Mouse (Mus musculus) CH12.LX (cell line): ENCODE data around the gene Cacna1c.

ENCODE experiments used
- BHLHE40 ChIP-seq: IDR thresholded peaks from 2 replicates; pipeline ENCODE4 v1.6.1; 2011; ENCODE audit warnings: mild to moderate bottlenecking, low read depth, low read length, improper control_type of control experiment
- CHD2 ChIP-seq: IDR thresholded peaks from 2 replicates; pipeline ENCODE4 v1.6.1; 2011; ENCODE audit warnings: low read length, improper control_type of control experiment
- CTCF ChIP-seq, 2 experiments: IDR thresholded peaks in 1 of 2; conservative IDR thresholded peaks in 1 of 2; 2 replicates each; pipeline ENCODE4 v1.5.1; 2011 to 2012; ENCODE audit warnings: low read depth in 2 of 2, low read length in 2 of 2, improper control_type of control experiment in 1 of 2, inconsistent platforms in 1 of 2, mild to moderate bottlenecking in 1 of 2, moderate library complexity in 1 of 2
- EP300 ChIP-seq: IDR thresholded peaks from 2 replicates; pipeline ENCODE4 v1.6.1; 2011; ENCODE audit warnings: low read length, improper control_type of control experiment
- MXI1 ChIP-seq: IDR thresholded peaks from 2 replicates; pipeline ENCODE4 v1.6.1; 2011; ENCODE audit warnings: mild to moderate bottlenecking, low read depth, low read length, improper control_type of control experiment
- NRF1 ChIP-seq: IDR thresholded peaks from 2 replicates; pipeline ENCODE4 v1.6.1; 2014; ENCODE audit warnings: low read depth, mild to moderate bottlenecking, inconsistent platforms, low read length, improper control_type of control experiment, moderate library complexity
- POLR2AphosphoS2 ChIP-seq: IDR thresholded peaks from 2 replicates; pipeline ENCODE4 v1.6.1; 2011; ENCODE audit warnings: low read depth, low read length, improper control_type of control experiment
- SMC3 ChIP-seq: IDR thresholded peaks from 2 replicates; pipeline ENCODE4 v1.6.1; 2011; ENCODE audit warnings: low read depth, low read length, improper control_type of control experiment
- USF1 ChIP-seq: IDR thresholded peaks from 2 replicates; pipeline ENCODE4 v1.6.1; 2014; ENCODE audit warnings: low read depth, mild to moderate bottlenecking, inconsistent platforms, low read length, improper control_type of control experiment

DNA sequence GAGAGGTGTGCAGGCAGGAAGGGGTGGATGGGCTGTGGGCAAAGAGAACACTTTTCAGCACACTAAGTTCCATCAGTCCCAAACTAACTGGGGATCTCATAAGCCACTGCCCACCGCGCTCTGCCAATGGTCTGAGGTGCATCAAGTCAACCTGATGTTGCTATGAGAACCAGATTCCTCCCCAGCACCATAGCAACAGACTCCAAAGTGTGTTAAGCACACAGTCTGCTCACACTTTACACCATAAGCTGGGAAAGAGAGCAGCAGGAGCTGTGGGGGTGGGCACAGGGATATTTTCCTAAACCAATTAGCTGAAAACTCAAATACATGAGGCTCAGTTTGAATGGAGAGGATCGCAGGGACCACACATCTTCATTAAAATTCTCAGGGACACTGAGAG lies 345.1 kb downstream of the Cacna1c start:
- TF ChIP-seq CTCF (conservative IDR thresholded peaks at IDR 0.05 in 1 of 2, IDR thresholded peaks at IDR 0.05 in 1 of 2; ENCODE audit: low read depth in 2 of 2, low read length in 2 of 2) (no peak), CHD2 (no peak), USF1 (no peak), EP300 (no peak), NRF1 (no peak), MXI1 (no peak), POLR2AphosphoS2 (no peak), BHLHE40 (no peak), SMC3 (no peak)
